Mouse (Mus musculus): ENCODE data around the gene Ddx52. TPM values are rescaled to one million over a fixed set of nuclear protein-coding genes. Genes with fewer than 3 reads are reported as not detected.

The Ddx52 gene
- polyA plus RNA-seq, 1 experiment from 2014 or later, result 21.9 TPM

GRCm38 (mm10) chr11:83967436-83968204 is 25.8 kb downstream of the Ddx52 start:
- ATAC-seq (ENCODE audit: low FRiP score) (no peak), DNase-seq (ENCODE audit: low spot score) (no peak)
- Histone ChIP-seq H3K36me3 (replicated peaks; ENCODE audit: control insufficient read depth, insufficient read depth) (peaks cover 27% of the 10 kb centered on the region), H3K27me3 (ENCODE audit: control insufficient read depth, insufficient read depth, low read length) (no peaks in the 10 kb centered on the region), H3K4me1 (replicated peaks; ENCODE audit: control insufficient read depth, insufficient read depth, low read length) (peaks cover 23% of the 10 kb centered on the region), H3K4me2 (replicated peaks) (no peak overlapping the region), H3K27ac (no peak overlapping the region), H3K9me3 (ENCODE audit: control insufficient read depth, low read length) (no peaks in the 10 kb centered on the region), H3K4me3 (replicated peaks; ENCODE audit: low read length) (no peak overlapping the region), H3K9ac (no peak overlapping the region)
- WGBS, result 65% methylated on average over 8 of the region's 8 CpGs

GRCm38 (mm10) chr11:83968205-83968575 is 26.3 kb downstream of the Ddx52 start:
- ATAC-seq (ENCODE audit: low FRiP score) (no peak), DNase-seq (ENCODE audit: low spot score) (no peak)
- H3K4me1 ChIP-seq (replicated peaks; ENCODE audit: control insufficient read depth, insufficient read depth, low read length), result peaks cover 23% of the 10 kb centered on the region
- peaks cover 27% of the 10 kb centered on the region for H3K36me3 ChIP-seq (replicated peaks; ENCODE audit: control insufficient read depth, insufficient read depth)
- no peaks in the 10 kb centered on the region for H3K27me3 ChIP-seq (ENCODE audit: control insufficient read depth, insufficient read depth, low read length)
- WGBS, result 85% methylated on average over 6 of the region's 6 CpGs
- H3K27ac ChIP-seq, result no peak overlapping the region
- no peak overlapping the region for H3K9ac ChIP-seq
- no peak overlapping the region for H3K4me3 ChIP-seq (replicated peaks; ENCODE audit: low read length)
- H3K4me2 ChIP-seq (replicated peaks), result no peak overlapping the region
- H3K9me3 ChIP-seq (ENCODE audit: control insufficient read depth, low read length), result no peaks in the 10 kb centered on the region

- Histone ChIP-seq H3K4me2 (replicated peaks) (no peak overlapping the region), H3K36me3 (replicated peaks; ENCODE audit: control insufficient read depth, insufficient read depth) (peaks cover 33% of the 10 kb centered on the region), H3K9me3 (ENCODE audit: control insufficient read depth, low read length) (no peaks in the 10 kb centered on the region), H3K4me3 (replicated peaks; ENCODE audit: low read length) (no peak overlapping the region), H3K27me3 (ENCODE audit: control insufficient read depth, insufficient read depth, low read length) (no peaks in the 10 kb centered on the region), H3K4me1 (replicated peaks; ENCODE audit: control insufficient read depth, insufficient read depth, low read length) (peaks cover 23% of the 10 kb centered on the region), H3K9ac (no peak overlapping the region), H3K27ac (no peak overlapping the region)
- ATAC-seq (ENCODE audit: low FRiP score), result no peak
- DNase-seq (ENCODE audit: low spot score), result no peak
- WGBS, result 98% methylated on average over 3 of the region's 3 CpGs
Measured at GRCm38 (mm10) chr11:83969040-83969439, 27.2 kb downstream of the Ddx52 start.

- no peaks in the 10 kb centered on the region for H3K27me3 ChIP-seq (ENCODE audit: control insufficient read depth, insufficient read depth, low read length)
- ATAC-seq (ENCODE audit: low FRiP score), result no peak
Measured at GRCm38 (mm10) chr11:83974561-83975346, 32.9 kb downstream of the Ddx52 start.

GRCm38 (mm10) chr11:83975488-83975887 is 33.6 kb downstream of the Ddx52 start:
- ATAC-seq (ENCODE audit: low FRiP score) (no peak), DNase-seq (ENCODE audit: low spot score) (no peak)
- H3K4me3 ChIP-seq (replicated peaks; ENCODE audit: low read length), result no peak overlapping the region
- no peak overlapping the region for H3K27ac ChIP-seq
- no peak overlapping the region for H3K9ac ChIP-seq
- H3K27me3 ChIP-seq (ENCODE audit: control insufficient read depth, insufficient read depth, low read length), result no peaks in the 10 kb centered on the region
- H3K36me3 ChIP-seq (replicated peaks; ENCODE audit: control insufficient read depth, insufficient read depth), result peaks cover 88% of the 10 kb centered on the region
- no peak overlapping the region for H3K4me2 ChIP-seq (replicated peaks)
- 88% methylated on average over 1 of the region's 1 CpGs for WGBS
- no peaks in the 10 kb centered on the region for H3K4me1 ChIP-seq (replicated peaks; ENCODE audit: control insufficient read depth, insufficient read depth, low read length)
- no peaks in the 10 kb centered on the region for H3K9me3 ChIP-seq (ENCODE audit: control insufficient read depth, low read length)

More at GRCm38 (mm10) chr11:83974561-83975346, 32.9 kb downstream of the Ddx52 start:
- Histone ChIP-seq H3K4me2 (replicated peaks) (no peak overlapping the region), H3K4me3 (replicated peaks; ENCODE audit: low read length) (no peak overlapping the region), H3K9ac (no peak overlapping the region), H3K9me3 (ENCODE audit: control insufficient read depth, low read length) (no peaks in the 10 kb centered on the region), H3K27ac (no peak overlapping the region), H3K36me3 (replicated peaks; ENCODE audit: control insufficient read depth, insufficient read depth) (peaks cover 81% of the 10 kb centered on the region), H3K4me1 (replicated peaks; ENCODE audit: control insufficient read depth, insufficient read depth, low read length) (no peaks in the 10 kb centered on the region)
- 29% methylated on average over 7 of the region's 7 CpGs for WGBS
- DNase-seq (ENCODE audit: low spot score), result no peak

- Histone ChIP-seq H3K4me2 (replicated peaks) (no peak overlapping the region), H3K4me3 (replicated peaks; ENCODE audit: low read length) (no peak overlapping the region), H3K9ac (no peak overlapping the region), H3K27me3 (ENCODE audit: control insufficient read depth, insufficient read depth, low read length) (no peaks in the 10 kb centered on the region), H3K27ac (no peak overlapping the region), H3K36me3 (replicated peaks; ENCODE audit: control insufficient read depth, insufficient read depth) (peaks cover 92% of the 10 kb centered on the region), H3K9me3 (ENCODE audit: control insufficient read depth, low read length) (no peaks in the 10 kb centered on the region), H3K4me1 (replicated peaks; ENCODE audit: control insufficient read depth, insufficient read depth, low read length) (no peaks in the 10 kb centered on the region)
- DNase-seq (ENCODE audit: low spot score) (no peak), ATAC-seq (ENCODE audit: low FRiP score) (no peak)
- WGBS, result 86% methylated on average over 13 of the region's 13 CpGs
Measured at GRCm38 (mm10) chr11:83976236-83976977, 34.5 kb downstream of the Ddx52 start.

GRCm38 (mm10) chr11:83977810-83978209 is 35.9 kb downstream of the Ddx52 start:
- H3K36me3 ChIP-seq (replicated peaks; ENCODE audit: control insufficient read depth, insufficient read depth), result peaks cover 91% of the 10 kb centered on the region
- no peaks in the 10 kb centered on the region for H3K4me1 ChIP-seq (replicated peaks; ENCODE audit: control insufficient read depth, insufficient read depth, low read length)
- no peaks in the 10 kb centered on the region for H3K9me3 ChIP-seq (ENCODE audit: control insufficient read depth, low read length)
- WGBS, result 84% methylated on average over 2 of the region's 2 CpGs
- H3K4me2 ChIP-seq (replicated peaks), result no peak overlapping the region
- DNase-seq (ENCODE audit: low spot score), result no peak
- H3K27me3 ChIP-seq (ENCODE audit: control insufficient read depth, insufficient read depth, low read length), result no peaks in the 10 kb centered on the region
- no peak overlapping the region for H3K4me3 ChIP-seq (replicated peaks; ENCODE audit: low read length)
- no peak for ATAC-seq (ENCODE audit: low FRiP score)
- H3K27ac ChIP-seq, result no peak overlapping the region
- H3K9ac ChIP-seq, result no peak overlapping the region

GRCm38 (mm10) chr11:83979992-83980391 is 38.1 kb downstream of the Ddx52 start:
- ATAC-seq (ENCODE audit: low FRiP score), result no peak
- H3K36me3 ChIP-seq (replicated peaks; ENCODE audit: control insufficient read depth, insufficient read depth), result peaks cover 91% of the 10 kb centered on the region
- H3K9ac ChIP-seq, result no peak overlapping the region
- no peaks in the 10 kb centered on the region for H3K27me3 ChIP-seq (ENCODE audit: control insufficient read depth, insufficient read depth, low read length)
- H3K4me1 ChIP-seq (replicated peaks; ENCODE audit: control insufficient read depth, insufficient read depth, low read length), result no peaks in the 10 kb centered on the region
- no peaks in the 10 kb centered on the region for H3K9me3 ChIP-seq (ENCODE audit: control insufficient read depth, low read length)
- 89% methylated on average over 6 of the region's 6 CpGs for WGBS
- H3K4me3 ChIP-seq (replicated peaks; ENCODE audit: low read length), result no peak overlapping the region
- no peak overlapping the region for H3K4me2 ChIP-seq (replicated peaks)
- H3K27ac ChIP-seq, result no peak overlapping the region
- DNase-seq (ENCODE audit: low spot score), result no peak

GRCm38 (mm10) chr11:83981338-83981737 is 39.5 kb downstream of the Ddx52 start:
- Histone ChIP-seq H3K9ac (no peak overlapping the region), H3K27me3 (ENCODE audit: control insufficient read depth, insufficient read depth, low read length) (no peaks in the 10 kb centered on the region), H3K27ac (no peak overlapping the region), H3K36me3 (replicated peaks; ENCODE audit: control insufficient read depth, insufficient read depth) (peaks cover 93% of the 10 kb centered on the region), H3K9me3 (ENCODE audit: control insufficient read depth, low read length) (no peaks in the 10 kb centered on the region), H3K4me3 (replicated peaks; ENCODE audit: low read length) (no peak overlapping the region), H3K4me1 (replicated peaks; ENCODE audit: control insufficient read depth, insufficient read depth, low read length) (no peaks in the 10 kb centered on the region), H3K4me2 (replicated peaks) (no peak overlapping the region)
- ATAC-seq (ENCODE audit: low FRiP score) (no peak), DNase-seq (ENCODE audit: low spot score) (no peak)
- WGBS, result 68% methylated on average over 10 of the region's 10 CpGs

Data from hindbrain, embryonic 14.5 days (tissue).